Mouse (Mus musculus): ENCODE results near the gene Picalm. TPM values are rescaled to one million over a fixed set of nuclear protein-coding genes. Genes with fewer than 3 reads are reported as not detected.

Gene Picalm
- total RNA-seq, 1 experiment: 125 TPM

DNA sequence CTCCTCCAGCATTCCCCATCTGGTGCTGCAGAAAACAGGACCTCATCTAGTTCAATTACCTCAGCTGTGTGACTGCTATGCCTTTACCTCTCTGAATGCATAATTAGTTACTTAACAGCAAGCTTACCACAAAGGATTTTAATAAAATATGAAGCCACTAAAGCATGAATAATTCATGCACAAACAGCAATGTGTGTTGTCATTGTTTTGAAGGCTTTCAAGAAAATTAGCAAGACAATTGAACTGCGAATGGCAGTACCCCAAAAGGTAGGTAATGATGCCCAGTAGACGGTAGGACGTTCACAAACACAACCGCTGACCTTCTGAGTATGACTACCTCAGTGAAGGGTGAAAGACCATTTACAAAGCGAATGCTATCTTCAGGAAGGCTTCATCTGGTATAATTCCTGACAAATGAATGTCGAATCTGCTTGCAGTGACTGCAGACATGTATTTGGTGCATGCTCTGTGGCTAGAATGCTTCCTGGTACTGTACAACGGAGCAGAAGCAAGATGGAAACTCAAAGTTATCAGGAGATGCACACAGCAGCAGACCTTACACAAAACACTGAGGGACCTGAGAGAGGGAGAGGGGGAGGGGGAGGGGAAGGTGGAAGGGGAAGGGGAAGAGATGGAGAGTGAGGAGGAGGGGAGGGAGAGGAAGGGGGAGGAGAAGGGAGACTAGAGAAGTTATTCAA, 132.0 kb downstream of the Picalm start:
- Histone ChIP-seq H3K27ac (ENCODE audit: insufficient read depth, low read depth, low read length, poor library complexity, severe bottlenecking) (no peak overlapping the region), H3K4me1 (ENCODE audit: control insufficient read depth in 2 of 2, insufficient read depth in 2 of 2, low read length in 2 of 2, poor library complexity in 1 of 2) (peaks cover 3 to 5% of the 10 kb centered on the region in 2 experiments; a peak in 1 of 4 replicates), H3K4me3 (ENCODE audit: insufficient read depth in 1 of 2, low read depth in 1 of 2, low read length in 2 of 2, poor library complexity in 1 of 2, severe bottlenecking in 1 of 2) (no peak overlapping the region), H3K9me3 (ENCODE audit: control insufficient read depth, insufficient read depth, low read depth, low read length) (no peaks in the 10 kb centered on the region), H3K9ac (ENCODE audit: insufficient read depth, low read depth, low read length, poor library complexity, severe bottlenecking) (no peak overlapping the region), H3K36me3 (ENCODE audit: control insufficient read depth, insufficient read depth, low read length, poor library complexity, severe bottlenecking) (no peaks in the 10 kb centered on the region)
- in situ Hi-C loops (cut with MboI; ENCODE audit: low sequenced_read_pairs in 2 of 2, unreplicated experiment in 2 of 2): loop anchor here in 1 of 2 experiments (25.0 kb wide), 1 partner anchor 750 kb away; no protein-coding TSS in a partner anchor
- TF ChIP-seq ZC3H11A (IDR thresholded peaks at IDR 0.05; ENCODE audit: borderline replicate concordance, low read depth, low read length) (peak; percentile 17; the same call in 1 of the 2 replicates), ZNF384 (IDR thresholded peaks at IDR 0.05; ENCODE audit: low read depth, low read length) (no peak)
- DNase-seq (ENCODE audit: low read depth, low spot score): no peak

Other genes starting within 250 kb of the Picalm start
- 0.11 and 0.13 TPM in 2 replicates for gene Ccdc81, start 226.6 kb upstream of the Picalm start, total RNA-seq (2012; rRNA removed)
- 117 and 127 TPM in 2 replicates for gene Hikeshi, start 189.0 kb upstream of the Picalm start, total RNA-seq (2012; rRNA removed)
- gene Eed, start 149.2 kb upstream of the Picalm start, total RNA-seq (2012; rRNA removed): 259 and 321 TPM in 2 replicates
- gene Ccdc83, start 135.6 kb downstream of the Picalm start, total RNA-seq (2012; rRNA removed): 0.31 and 0.42 TPM in 2 replicates
- gene Sytl2, start 172.0 kb downstream of the Picalm start, total RNA-seq (2012; rRNA removed): 1.3 and 2.7 TPM in 2 replicates